Mouse (Mus musculus) bone marrow, adult 2 months (tissue): ENCODE measurements at regions not wholly inside any gene's neighbourhood (a gene's known extent, or its start where the extent isn't known, plus 50 kb on each side); places are given as distances from the start of the nearest gene placed in this dataset.

Experiments used
- CTCF ChIP-seq: fragments of 200-500 bp; IDR thresholded peaks from 2 replicates; pipeline ENCODE4 v1.5.1; 2011; ENCODE audit warnings: low read length, control low read depth; ENCODE audit not compliant: control insufficient read depth, insufficient read depth
- POLR2A ChIP-seq: fragments of 200-500 bp; IDR thresholded peaks from 2 replicates; pipeline ENCODE4 v1.6.1; 2011; ENCODE audit warnings: low read depth, mild to moderate bottlenecking, control low read depth, low read length, borderline replicate concordance; ENCODE audit not compliant: control insufficient read depth

DNA sequence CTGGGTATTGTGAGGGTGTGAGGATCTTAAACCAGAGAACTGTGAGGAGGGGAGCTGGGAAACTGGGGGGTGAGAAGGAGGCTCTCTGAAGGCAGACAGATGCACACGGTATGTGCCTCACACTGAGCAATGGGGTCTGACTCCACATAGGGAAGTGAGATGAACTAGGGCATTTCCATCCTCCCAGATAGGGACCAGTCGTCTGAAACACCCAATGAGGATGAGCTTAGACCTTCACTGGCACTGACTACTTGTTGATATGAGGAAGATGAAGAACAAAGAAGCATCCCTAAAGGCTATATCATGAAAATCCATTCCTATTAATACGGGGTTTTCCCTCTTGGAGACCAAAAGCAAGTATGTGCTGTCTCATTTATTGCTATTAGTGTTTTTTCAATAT lies 115.3 kb downstream of the Cxcl12 start:
- TF ChIP-seq CTCF (no peak), POLR2A (no peak)
